ENCODE assay signal across 19 mouse cellular contexts in genomic region chr10:125108986-125109385, GRCm38 (mm10).
DNase-seq lines count a peak whose midpoint lies in the region; ATAC-seq and TF ChIP-seq lines count a peak whose summit lies in the region.
"Had no signal": no experiment of that assay in that cellular context is flagged by ENCODE, and none has a peak within 500 bp of the region (broad histone marks: within the 10 kb centered on the region; RNA-seq: fewer than 3 reads in every experiment).

No protein-coding gene starts in this region.

- H3K36me3 ChIP-seq in kidney, postnatal 0 days (ENCODE audit: insufficient read depth, low read length): no peaks in the 10 kb centered on the region
- H3K36me3 ChIP-seq in midbrain, embryonic 16.5 days (ENCODE audit: control insufficient read depth, insufficient read depth, low read length): no peaks in the 10 kb centered on the region
- H3K36me3 ChIP-seq: embryonic facial prominence, embryonic 13.5 days; heart, embryonic 15.5 days; hindbrain, embryonic 12.5 days; limb, embryonic 13.5 days; neural tube, embryonic 13.5 days had no signal

- no peak overlapping the region for H3K4me2 ChIP-seq in kidney, postnatal 0 days (ENCODE audit: low read length)
- no peak overlapping the region for H3K4me2 ChIP-seq in midbrain, embryonic 16.5 days (ENCODE audit: low read length)
- H3K4me2 ChIP-seq: embryonic facial prominence, embryonic 13.5 days; forebrain, embryonic 13.5 days; heart, embryonic 15.5 days; hindbrain, embryonic 12.5 days; limb, embryonic 13.5 days; neural tube, embryonic 13.5 days had no signal

- no peak overlapping the region for H3K4me3 ChIP-seq in kidney, postnatal 0 days (replicated peaks; ENCODE audit: low read depth, low read length)
- H3K4me3 ChIP-seq in midbrain, embryonic 16.5 days (ENCODE audit: low read depth, low read length): no peak overlapping the region
- H3K4me3 ChIP-seq: embryonic facial prominence, embryonic 13.5 days; forebrain, embryonic 13.5 days; heart, embryonic 15.5 days; hindbrain, embryonic 12.5 days; limb, embryonic 13.5 days; neural tube, embryonic 13.5 days had no signal

- peak; percentile 28 for DNase-seq in kidney, postnatal 0 days (ENCODE audit: low spot score)
- DNase-seq in kidney, postnatal 25 days: no peak
- DNase-seq in right cerebral cortex, postnatal 25 days: peak; percentile 6
- no peak for DNase-seq in right cerebral cortex, postnatal 10 days (ENCODE audit: low spot score in 2 of 2)
- DNase-seq in brain, embryonic 14.5 days (ENCODE audit: low read depth): peak; percentile 17
- no peak for DNase-seq in urinary bladder, adult 2 months (ENCODE audit: low spot score)
- DNase-seq: cerebellum, adult 11 months; midbrain, embryonic 14.5 days; retina, postnatal 1 day; thymus, postnatal 14 days had no signal

- H3K9me3 ChIP-seq in kidney, postnatal 0 days (replicated peaks; ENCODE audit: low read length): no peaks in the 10 kb centered on the region
- H3K9me3 ChIP-seq in midbrain, embryonic 16.5 days (replicated peaks; ENCODE audit: control insufficient read depth, low read length, poor library complexity, severe bottlenecking): no peaks in the 10 kb centered on the region; the same call in 1 of the 2 replicates
- H3K9me3 ChIP-seq: embryonic facial prominence, embryonic 13.5 days; forebrain, embryonic 13.5 days; heart, embryonic 15.5 days; hindbrain, embryonic 12.5 days; neural tube, embryonic 13.5 days had no signal

- no peak overlapping the region for H3K9ac ChIP-seq in kidney, postnatal 0 days (ENCODE audit: low read depth, low read length)
- no peak overlapping the region for H3K9ac ChIP-seq in midbrain, embryonic 16.5 days (ENCODE audit: low read depth, low read length)
- H3K9ac ChIP-seq: embryonic facial prominence, embryonic 13.5 days; forebrain, embryonic 13.5 days; heart, embryonic 15.5 days; hindbrain, embryonic 12.5 days; limb, embryonic 13.5 days; neural tube, embryonic 13.5 days had no signal

- H3K4me1 ChIP-seq in kidney, postnatal 0 days (replicated peaks; ENCODE audit: insufficient read depth, low read length): no peaks in the 10 kb centered on the region
- no peaks in the 10 kb centered on the region for H3K4me1 ChIP-seq in midbrain, embryonic 16.5 days (ENCODE audit: control insufficient read depth, insufficient read depth, low read length)
- H3K4me1 ChIP-seq: embryonic facial prominence, embryonic 13.5 days; forebrain, embryonic 13.5 days; heart, embryonic 15.5 days; hindbrain, embryonic 12.5 days; limb, embryonic 13.5 days; neural tube, embryonic 13.5 days had no signal

- WGBS in kidney, postnatal 0 days: 51% methylated on average over 1 of the region's 1 CpGs
- 83% methylated on average over 1 of the region's 1 CpGs for WGBS in midbrain, embryonic 16.5 days

- TF ChIP-seq CTCF in kidney, postnatal 0 days (IDR thresholded peaks at IDR 0.05; ENCODE audit: low read depth): no peak
- no peak for TF ChIP-seq CTCF in brain, embryonic 14.5 days (IDR thresholded peaks at IDR 0.05; ENCODE audit: borderline replicate concordance, extremely low read depth, insufficient read depth, insufficient read length)

- no peak for ATAC-seq in kidney, postnatal 0 days (replicated peaks; ENCODE audit: low FRiP score, low read depth)
- ATAC-seq in midbrain, embryonic 16.5 days: no peak
- ATAC-seq: forebrain, embryonic 13.5 days; intestine, embryonic 16.5 days had no signal

- H3K27me3 ChIP-seq in kidney, postnatal 0 days (ENCODE audit: insufficient read depth, low read length): no peaks in the 10 kb centered on the region
- H3K27me3 ChIP-seq in midbrain, embryonic 16.5 days (ENCODE audit: control insufficient read depth, insufficient read depth, low read depth, low read length): no peaks in the 10 kb centered on the region
- H3K27me3 ChIP-seq: embryonic facial prominence, embryonic 13.5 days; forebrain, embryonic 13.5 days; heart, embryonic 15.5 days; hindbrain, embryonic 12.5 days; limb, embryonic 13.5 days; neural tube, embryonic 13.5 days had no signal

- no peak overlapping the region for H3K27ac ChIP-seq in kidney, postnatal 0 days
- no peak overlapping the region for H3K27ac ChIP-seq in midbrain, embryonic 16.5 days (ENCODE audit: low read length)
- H3K27ac ChIP-seq: embryonic facial prominence, embryonic 13.5 days; forebrain, embryonic 13.5 days; heart, embryonic 15.5 days; hindbrain, embryonic 12.5 days; limb, embryonic 13.5 days; macrophage; neural tube, embryonic 13.5 days had no signal

- TF ChIP-seq POLR2A in brain, embryonic 14.5 days (IDR thresholded peaks at IDR 0.05; ENCODE audit: borderline replicate concordance, extremely low read depth, insufficient read depth, insufficient read length, poor library complexity, severe bottlenecking): no peak

Comparison
In these comparisons a context has a peak if more than half of its experiments do, and no peak if none do; other contexts are left out.
1. DNase-seq: peak in kidney, postnatal 0 days (single experiment), right cerebral cortex, postnatal 25 days (single experiment) and brain, embryonic 14.5 days (single experiment); none in kidney, postnatal 25 days (0 of 2), right cerebral cortex, postnatal 10 days (0 of 2) and urinary bladder, adult 2 months (single experiment).